Mouse (Mus musculus) gastrocnemius, postnatal 36 days (tissue): ENCODE results near the gene Nfatc2. TPM values are rescaled to one million over a fixed set of nuclear protein-coding genes. Genes with fewer than 3 reads are reported as not detected.

ENCODE experiments used
- DNase-seq, 2 experiments: peaks; one replicate each; pipeline ENCODE4 v3.0.0; 2022
- intact Hi-C: fragments of 180-260 bp; cut with DNase I; formaldehyde crosslinking; loops from one replicate; pipeline ENCODE4 v1.15.1; 2025
- total RNA-seq, 2 experiments: library from RNA; stranded (reverse); gene quantifications; 2 replicates each; pipeline ENCODE4 v1.2.3; 2021

Nfatc2 gene
- total RNA-seq, 2 experiments from 2014 or later, result 5.3 to 10.4 TPM

- intact Hi-C loops, result no loop called here
- DNase-seq, result peak; percentile 59 to 60
Observed at GRCm38 (mm10) chr2:168544102-168544501, 57.4 kb downstream of the Nfatc2 start.

- intact Hi-C loops, result no loop called here
- no peak for DNase-seq
Observed at GRCm38 (mm10) chr2:168543026-168543425, 58.4 kb downstream of the Nfatc2 start.

DNA sequence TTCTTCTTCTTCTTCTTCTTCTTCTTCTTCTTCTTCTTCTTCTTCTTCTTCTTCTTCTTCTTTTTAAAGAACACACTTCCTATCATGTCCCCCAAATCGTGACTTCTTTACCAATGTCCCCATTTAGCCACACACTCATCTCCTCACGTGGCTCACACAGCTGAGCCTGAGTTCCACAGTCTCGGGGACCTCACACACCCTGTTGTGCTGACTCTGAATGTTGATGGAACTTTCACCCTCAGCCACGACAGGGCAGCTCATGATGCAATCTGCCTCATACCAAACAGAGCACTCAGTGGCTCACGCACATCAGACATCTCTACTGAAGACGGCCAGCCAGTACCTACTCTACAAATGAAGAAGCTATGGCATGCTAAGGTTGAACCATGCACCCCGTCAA is 60.2 kb downstream of the Nfatc2 start:
- intact Hi-C loops, result no loop called here
- DNase-seq, result no peak

DNA sequence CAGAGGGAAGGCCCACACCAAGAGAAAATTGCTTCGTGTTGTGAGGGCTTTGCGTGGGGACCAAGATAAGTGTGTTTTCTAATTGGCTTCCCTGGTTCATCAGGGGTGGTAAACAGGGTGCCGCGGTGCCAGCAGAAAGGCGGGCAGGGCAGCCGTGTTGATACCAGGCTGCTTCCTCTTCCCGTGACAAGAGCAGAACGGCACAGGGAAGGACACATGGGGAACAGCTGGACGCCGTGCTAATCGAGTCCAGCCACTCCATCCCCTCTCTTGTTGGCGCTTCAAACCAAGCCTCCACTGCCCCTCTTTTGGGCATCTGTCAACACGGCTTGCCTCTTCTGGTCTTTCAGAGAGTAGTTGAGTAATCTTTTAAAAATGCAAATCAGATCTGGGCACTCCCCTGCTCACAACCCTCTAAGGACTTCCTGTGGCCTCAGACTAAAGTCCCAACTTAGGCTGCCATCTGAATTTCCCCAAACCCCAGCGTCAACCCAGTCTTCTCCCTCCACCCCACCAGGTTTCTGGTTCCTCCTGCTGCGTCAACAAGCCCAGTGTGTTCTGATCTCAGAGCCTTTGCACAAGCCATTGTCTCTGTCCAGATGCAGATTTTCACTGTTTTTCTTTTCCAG is 61.7 kb downstream of the Nfatc2 start:
- DNase-seq, result no peak
- intact Hi-C loops, result no loop called here

DNA sequence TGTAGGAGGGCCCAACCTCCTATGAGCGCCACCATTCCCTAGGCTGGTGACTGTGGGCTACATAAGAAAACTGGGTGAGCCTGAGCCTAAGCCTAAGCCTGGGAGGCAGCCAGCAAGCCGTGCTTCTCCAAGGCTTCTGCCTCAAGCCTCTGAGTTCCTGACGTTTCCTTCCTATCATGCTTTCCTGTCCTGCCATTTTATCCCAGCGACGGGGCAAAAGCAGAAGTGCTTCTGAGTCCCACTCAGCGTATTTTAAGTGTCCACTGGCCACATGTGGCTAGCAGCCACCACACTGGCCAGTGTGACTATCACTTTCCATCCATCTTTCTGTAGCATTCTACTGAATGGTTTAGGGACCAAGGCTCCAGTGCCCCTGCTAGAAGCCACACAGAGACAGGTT is 62.4 kb downstream of the Nfatc2 start:
- intact Hi-C loops, result no loop called here
- DNase-seq, result no peak

DNA sequence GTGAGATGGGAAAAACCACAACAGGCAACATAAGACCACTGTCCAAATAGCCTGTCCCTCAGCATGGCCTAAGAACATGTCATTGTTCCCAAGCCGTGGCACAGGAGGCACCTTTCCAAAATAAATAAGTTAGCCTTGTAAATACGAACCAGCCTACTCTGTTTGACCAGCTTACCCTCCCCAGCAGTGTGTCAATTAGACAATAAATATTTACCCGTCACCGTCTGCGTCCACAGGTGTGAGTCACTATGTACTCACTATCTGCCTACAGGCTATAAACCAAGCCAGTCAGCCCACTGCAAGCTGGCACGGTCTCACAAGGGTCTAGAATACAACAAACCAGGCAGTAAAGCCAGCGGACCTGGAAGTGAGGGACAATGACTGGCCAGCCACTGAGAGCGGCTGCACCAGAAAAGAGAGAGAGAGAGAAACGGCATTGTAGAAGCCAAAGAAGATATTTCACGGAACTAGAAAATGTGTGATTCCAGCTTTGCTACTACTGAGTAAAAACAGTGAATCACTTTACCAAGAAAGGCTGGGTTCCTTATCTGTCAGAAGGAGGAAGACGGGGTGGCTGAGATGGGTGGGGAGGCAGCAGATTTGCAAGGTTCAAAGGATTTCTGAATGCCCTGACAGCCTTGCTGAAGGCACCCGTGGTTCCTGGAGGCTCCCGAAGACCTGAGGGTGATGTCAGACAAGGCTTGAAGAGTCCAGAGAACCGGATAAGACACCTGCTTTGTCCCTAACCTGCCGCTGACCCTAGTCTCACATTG is 69.2 kb downstream of the Nfatc2 start:
- DNase-seq, result no peak
- intact Hi-C loops, result no loop called here

DNA sequence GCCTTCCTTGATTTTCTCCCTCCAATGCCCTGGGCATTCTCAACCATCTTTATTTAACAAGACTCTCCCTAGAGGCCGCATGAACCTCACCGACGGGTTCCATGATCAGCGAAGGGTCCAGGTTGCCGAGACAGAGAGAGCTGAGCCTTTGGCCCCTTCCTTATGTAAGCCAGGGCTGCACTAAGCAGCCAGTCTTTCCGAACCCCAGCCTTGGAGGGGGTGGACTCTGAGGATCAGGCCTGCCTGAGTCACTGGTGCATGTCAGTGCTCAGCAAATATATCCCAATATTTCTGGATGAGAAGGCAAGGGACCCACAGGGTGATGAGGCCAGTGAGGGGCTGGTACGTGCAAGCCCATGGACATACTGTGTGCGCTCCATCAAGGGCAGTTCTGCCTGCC is 72.9 kb downstream of the Nfatc2 start:
- no peak for DNase-seq
- intact Hi-C loops, result no loop called here

GRCm38 (mm10) chr2:168527430-168527792 is 74.0 kb downstream of the Nfatc2 start:
- intact Hi-C loops, result no loop called here
- DNase-seq, result no peak

- intact Hi-C loops, result no loop called here
- DNase-seq, result no peak
Observed at GRCm38 (mm10) chr2:168526547-168527429, 74.7 kb downstream of the Nfatc2 start.

DNA sequence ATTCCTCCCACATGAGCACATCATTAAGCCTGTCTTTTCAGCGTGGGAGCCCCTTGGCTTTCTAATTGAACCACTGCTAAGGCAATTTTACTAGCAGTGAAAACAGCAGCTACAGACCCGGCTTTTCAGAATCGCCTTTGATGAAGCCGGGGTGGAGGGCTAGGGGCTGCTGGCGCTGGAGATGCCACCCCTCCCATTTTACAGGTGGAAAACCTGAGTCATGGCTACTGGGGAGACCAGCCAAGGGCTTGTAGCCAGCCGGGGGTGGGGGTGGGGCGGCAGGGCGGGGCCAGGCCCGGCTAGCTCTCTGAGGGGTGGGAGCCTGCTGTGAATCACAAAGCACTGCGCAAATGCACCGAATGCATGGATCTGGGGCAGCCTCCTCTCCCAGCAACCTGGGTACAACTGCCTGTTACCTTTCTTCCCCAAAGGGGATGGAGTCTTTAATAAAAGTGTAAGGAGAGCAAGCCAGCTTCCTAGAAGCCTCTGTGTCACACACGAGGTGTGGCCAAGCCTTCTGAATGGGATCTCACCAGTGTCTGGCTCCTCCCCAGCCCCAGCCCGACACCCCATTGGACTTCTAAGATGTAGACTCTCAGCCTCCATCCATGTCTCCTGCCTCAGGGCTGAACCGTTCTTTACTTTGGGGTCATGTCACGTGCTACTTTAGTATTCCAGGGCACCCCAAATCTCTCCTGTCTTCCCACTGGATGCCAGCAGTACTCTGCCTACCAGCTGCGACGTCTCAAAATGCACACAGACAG is 75.9 kb downstream of the Nfatc2 start:
- peak in 1 of 2 experiments; percentile 28 for DNase-seq
- intact Hi-C loops, result no loop called here

GRCm38 (mm10) chr2:168524905-168525381 is 76.5 kb downstream of the Nfatc2 start:
- DNase-seq, result peak; percentile 92 to 95
- intact Hi-C loops, result no loop called here

- no peak for DNase-seq
Observed at GRCm38 (mm10) chr2:168522247-168522646, 79.2 kb downstream of the Nfatc2 start.

GRCm38 (mm10) chr2:168520771-168521170 is 80.7 kb downstream of the Nfatc2 start:
- intact Hi-C loops, result no loop called here
- DNase-seq, result no peak

More at GRCm38 (mm10) chr2:168522247-168522646, 79.2 kb downstream of the Nfatc2 start:
- intact Hi-C loops, result no loop called here

GRCm38 (mm10) chr2:168519589-168519988 is 81.9 kb downstream of the Nfatc2 start:
- intact Hi-C loops, result loop anchor here (5.0 kb wide), 1 partner anchor 47 kb away; no protein-coding TSS in a partner anchor

DNA sequence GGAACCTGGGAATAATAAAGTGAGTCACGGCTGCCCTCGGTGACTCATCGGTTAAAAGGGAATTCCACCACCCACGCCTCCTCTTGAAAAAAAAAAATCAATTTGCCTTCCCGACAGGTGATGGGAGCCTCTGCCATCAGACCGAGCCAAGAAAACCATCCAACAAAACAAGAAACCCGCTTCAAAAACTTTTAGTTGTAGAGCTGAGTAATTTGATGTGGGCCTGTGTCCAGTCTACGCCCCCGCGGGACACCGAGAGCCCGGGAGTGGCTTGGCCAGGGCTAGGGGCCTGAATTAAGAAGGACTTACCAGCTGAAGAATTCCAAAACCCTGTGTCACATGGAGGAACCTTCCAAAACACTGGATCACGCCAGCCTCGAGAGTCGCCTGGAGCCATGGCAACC is 83.2 kb downstream of the Nfatc2 start:
- DNase-seq, result peak; percentile 78 to 80
- intact Hi-C loops, result loop anchor here (5.0 kb wide), 1 partner anchor 46 kb away; no protein-coding TSS in a partner anchor

More at GRCm38 (mm10) chr2:168519589-168519988, 81.9 kb downstream of the Nfatc2 start:
- DNase-seq, result peak; percentile 40 to 47

DNA sequence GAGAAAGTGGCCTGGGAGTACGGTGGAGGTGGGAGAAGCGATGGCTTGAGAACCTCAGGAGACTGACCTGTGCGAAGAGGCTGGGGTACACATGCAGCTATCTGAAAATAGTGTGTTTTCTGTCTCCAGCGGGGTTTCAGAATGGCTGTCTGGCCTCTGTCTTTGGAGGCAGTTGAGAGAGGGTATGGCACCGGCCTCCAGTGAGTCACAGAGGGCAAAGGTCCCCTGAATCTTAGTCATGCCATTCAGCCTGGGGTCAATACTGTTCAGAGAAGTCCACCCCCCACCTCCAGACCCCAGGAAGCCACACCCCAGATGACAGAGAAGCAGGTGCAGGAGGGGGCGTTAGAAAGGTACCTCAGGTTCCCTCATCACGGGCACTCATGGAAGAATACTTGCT is 83.7 kb downstream of the Nfatc2 start:
- no peak for DNase-seq
- intact Hi-C loops, result loop anchor here (5.0 kb wide), 1 partner anchor 45 kb away; no protein-coding TSS in a partner anchor

DNA sequence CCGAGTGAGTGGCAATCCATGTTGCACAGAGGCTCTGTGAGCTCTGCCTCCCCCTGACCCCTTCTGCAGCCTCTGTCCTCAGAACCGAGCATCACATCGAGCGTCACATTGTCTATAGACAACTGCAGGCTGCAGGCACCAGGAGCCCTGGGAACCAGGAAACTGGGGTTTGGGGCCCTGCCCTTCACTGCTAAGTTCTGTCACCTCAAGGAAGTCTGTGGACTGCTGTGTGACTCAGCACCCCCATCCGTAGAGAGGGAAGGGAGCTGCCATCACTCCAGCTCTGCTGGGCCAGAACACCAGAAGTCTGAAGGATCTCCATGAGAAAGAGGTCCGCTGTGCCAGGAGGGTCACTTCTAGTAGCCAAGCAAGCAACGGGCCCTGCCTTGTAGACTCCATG is 84.7 kb downstream of the Nfatc2 start:
- intact Hi-C loops, result loop anchor here (5.0 kb wide), 1 partner anchor 44 kb away; no protein-coding TSS in a partner anchor
- DNase-seq, result no peak

DNA sequence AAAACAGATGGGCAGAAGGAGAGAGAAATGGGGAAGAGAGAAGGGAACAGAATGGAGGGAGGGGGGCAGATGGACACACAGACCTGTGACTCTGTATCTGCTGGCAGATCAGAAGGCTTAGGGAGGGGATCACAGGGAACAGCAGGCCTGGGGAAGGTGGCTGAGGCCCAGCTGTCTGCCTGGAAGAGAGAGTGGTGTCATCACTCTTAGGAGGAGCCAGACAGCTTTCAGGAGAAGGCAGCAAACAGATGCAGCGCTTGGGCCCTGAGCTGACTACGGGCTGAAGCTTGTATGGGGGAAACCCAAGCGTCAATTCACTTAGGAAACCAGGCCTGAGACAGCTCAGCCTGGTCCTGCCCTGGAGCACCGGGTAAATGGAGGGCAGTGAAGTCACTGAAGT is 86.0 kb downstream of the Nfatc2 start:
- intact Hi-C loops, result loop anchor here (5.0 kb wide), 1 partner anchor 43 kb away; no protein-coding TSS in a partner anchor
- DNase-seq, result no peak

DNA sequence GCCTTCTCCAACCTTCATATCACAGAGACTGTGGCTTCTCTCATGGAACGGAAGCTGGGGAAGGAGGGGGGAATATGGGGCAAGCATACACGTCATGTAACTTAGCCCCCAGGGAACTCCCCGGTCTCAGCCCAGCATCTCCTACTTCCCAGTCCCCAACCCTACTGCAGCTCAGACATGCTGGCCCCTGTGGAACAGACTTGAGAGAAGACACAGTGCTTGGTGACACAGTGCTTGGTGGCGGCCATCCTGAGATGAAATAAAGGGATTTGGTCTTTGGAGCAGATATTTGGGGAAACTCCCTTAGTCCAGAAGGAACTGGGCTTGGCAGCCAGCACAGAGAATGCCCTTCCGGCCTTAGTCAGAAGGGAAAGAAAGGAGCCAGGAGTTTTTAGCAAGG is 87.3 kb downstream of the Nfatc2 start:
- no peak for DNase-seq
- intact Hi-C loops, result no loop called here

DNA sequence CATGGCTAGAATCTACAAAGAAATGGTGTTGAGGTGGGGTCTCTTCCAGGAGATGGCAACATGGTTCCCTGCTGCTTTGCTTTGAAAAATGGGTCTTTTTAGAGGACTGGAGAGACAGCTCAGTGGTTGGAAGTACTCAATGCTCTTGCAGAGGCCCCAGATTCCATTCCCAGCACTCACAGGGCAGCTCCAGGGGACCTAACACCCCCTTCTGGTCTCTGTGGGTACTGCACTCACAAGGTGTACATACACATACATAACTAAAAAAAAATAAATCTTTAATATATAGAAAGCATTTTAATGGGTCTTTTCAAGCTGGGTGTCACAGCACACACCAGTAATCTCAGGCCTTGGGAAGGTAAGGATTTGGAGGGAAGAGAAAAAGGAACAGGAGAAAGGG is 89.9 kb downstream of the Nfatc2 start:
- intact Hi-C loops, result no loop called here
- DNase-seq, result no peak
